Mouse (Mus musculus) heart, embryonic 16.5 days (tissue): ENCODE results near the gene Cep19. TPM values are rescaled to one million over a fixed set of nuclear protein-coding genes. Genes with fewer than 3 reads are reported as not detected.

Source experiments
- ATAC-seq: fragments of 200-750 bp; cut with Nextera tagmentation; replicated peaks from 2 replicates; pipeline ENCODE4 v1.8.0; 2017; ENCODE audit warnings: moderate number of reproducible peaks; ENCODE audit not compliant: insufficient read depth, low FRiP score; ENCODE audit errors: extremely low read depth
- H3K27ac ChIP-seq: fragments of 300-500 bp; sonication (generic); 2 replicates; pipeline ENCODE4 v1.5.1; 2014; ENCODE audit warnings: mild to moderate bottlenecking, low read length, control low read depth, moderate library complexity
- H3K27me3 ChIP-seq: fragments of 300-500 bp; sonication (generic); 2 replicates; pipeline ENCODE4 v1.6.1; 2014; ENCODE audit warnings: low read length, mixed read lengths; ENCODE audit not compliant: control insufficient read depth, insufficient read depth
- H3K36me3 ChIP-seq: fragments of 300-500 bp; sonication (generic); 2 replicates; pipeline ENCODE4 v1.6.1; 2014; ENCODE audit not compliant: control insufficient read depth, insufficient read depth
- H3K4me1 ChIP-seq: fragments of 300-500 bp; sonication (generic); 2 replicates; pipeline ENCODE4 v1.6.1; 2014; ENCODE audit warnings: low read length, mixed read lengths; ENCODE audit not compliant: control insufficient read depth, insufficient read depth
- H3K4me2 ChIP-seq: fragments of 300-500 bp; sonication (generic); 2 replicates; pipeline ENCODE4 v1.6.1; 2014; ENCODE audit warnings: low read depth, mild to moderate bottlenecking, control low read depth, low read length
- H3K4me3 ChIP-seq: fragments of 300-500 bp; sonication (generic); 2 replicates; pipeline ENCODE4 v1.5.1; 2014; ENCODE audit warnings: mild to moderate bottlenecking, control low read depth, low read length
- H3K9ac ChIP-seq: fragments of 300-500 bp; sonication (generic); 2 replicates; pipeline ENCODE4 v1.6.1; 2014; ENCODE audit warnings: low read length, control low read depth
- H3K9me3 ChIP-seq: fragments of 300-500 bp; sonication (generic); replicated peaks from 2 replicates; pipeline ENCODE4 v1.6.1; 2016; ENCODE audit warnings: low read length; ENCODE audit not compliant: control insufficient read depth
- WGBS: fragments of 180-500 bp; shearing (Covaris S2); extraction: QIAGEN DNeasy Blood & Tissue Kit; methylation state at CpG from one replicate; pipeline ENCODE4 v1.1.7; 2014; 5-methylcytosine and 5-hydroxymethylcytosine counted together
- polyA plus RNA-seq: library from polyadenylated mRNA; unstranded; fragments of >200 nt; fragmentation: Nextera tagmentation; extraction: Ambion mirVana; gene quantifications from 2 replicates; pipeline ENCODE4 v1.2.1, GENCODE M21; 2015

Cep19 gene
- polyA plus RNA-seq, 1 experiment from 2014 or later: 26.3 TPM

DNA sequence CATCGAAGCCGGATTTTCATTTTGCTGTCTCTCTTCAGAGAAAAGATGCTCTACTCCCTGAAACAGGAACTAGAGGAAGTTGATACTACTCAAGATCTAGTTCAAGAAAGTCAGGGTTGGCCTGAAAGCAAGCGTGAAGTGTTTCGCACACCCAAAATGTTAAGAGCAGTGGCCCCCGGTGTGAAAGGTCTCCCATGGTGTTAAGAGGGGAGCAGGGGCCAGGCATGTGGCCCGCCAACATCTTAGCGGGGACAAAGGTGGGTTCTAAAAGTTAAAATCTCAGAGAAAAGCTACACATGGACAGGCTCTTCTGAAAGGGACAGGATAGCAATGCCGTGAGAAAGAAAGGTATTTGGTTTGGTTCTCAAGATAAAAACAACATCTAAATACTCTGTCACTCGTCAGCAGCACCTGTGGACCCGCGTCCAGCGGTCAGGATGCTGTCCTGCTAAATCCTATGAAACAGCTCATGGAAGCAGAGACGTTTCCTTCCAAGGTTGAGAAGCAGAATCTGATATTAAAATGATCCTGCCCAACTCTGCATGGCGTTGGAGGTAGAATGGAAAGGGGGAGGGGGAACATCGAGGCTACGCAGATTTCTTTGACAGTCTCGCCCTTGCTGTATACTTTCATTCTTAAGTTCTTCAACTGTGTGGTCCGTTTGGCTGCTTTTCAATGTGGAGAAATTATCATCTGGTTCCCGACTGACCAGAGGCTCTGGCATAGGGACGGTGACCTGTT, 30.0 kb downstream of the Cep19 start:
- no peaks in the 10 kb centered on the region for H3K9me3 ChIP-seq
- H3K4me2 ChIP-seq: peak overlapping the region; percentile 49
- ATAC-seq: no peak
- H3K27ac ChIP-seq: peak overlapping the region; percentile 58
- H3K9ac ChIP-seq: peak overlapping the region; percentile 53
- H3K36me3 ChIP-seq: no peaks in the 10 kb centered on the region
- peak overlapping the region; percentile 39 for H3K4me3 ChIP-seq
- WGBS: 48% methylated on average over 20 of the region's 20 CpGs
- H3K4me1 ChIP-seq: no peaks in the 10 kb centered on the region; the same call in 1 of the 2 replicates
- no peaks in the 10 kb centered on the region for H3K27me3 ChIP-seq

DNA sequence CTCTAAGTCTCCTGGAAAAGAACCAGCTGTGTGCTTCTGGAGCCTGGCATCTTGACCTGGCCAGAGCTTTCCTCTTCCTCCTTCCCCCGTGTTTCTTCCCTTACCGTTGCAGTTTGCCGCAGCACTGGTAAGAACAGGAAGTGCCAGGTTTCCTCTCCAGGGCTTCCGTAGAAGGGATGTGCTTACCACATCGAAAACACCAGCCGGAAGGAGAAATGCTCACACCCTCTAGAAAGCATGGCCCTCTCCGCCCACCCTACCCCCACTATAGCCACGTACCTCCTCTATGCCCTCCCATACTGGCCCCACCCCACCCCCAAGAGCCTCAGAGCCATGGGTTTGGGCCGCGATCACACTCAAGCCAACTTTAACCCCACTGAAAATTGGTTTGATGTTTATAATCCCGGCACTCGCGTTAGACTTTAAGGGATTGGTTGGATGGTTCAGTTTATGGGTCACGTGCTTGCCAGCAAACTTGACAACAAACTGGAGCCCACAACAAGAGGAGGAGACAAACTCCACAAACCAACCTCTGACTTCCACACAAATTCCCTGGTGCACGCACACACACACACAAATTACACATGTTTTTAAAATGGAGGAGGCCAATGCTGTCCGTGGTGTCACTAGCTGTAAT, 30.7 kb downstream of the Cep19 start:
- Histone ChIP-seq H3K4me1 (no peaks in the 10 kb centered on the region), H3K36me3 (no peaks in the 10 kb centered on the region), H3K4me2 (peak overlapping the region; percentile 49), H3K27ac (peak overlapping the region; percentile 58), H3K9ac (peak overlapping the region; percentile 53), H3K9me3 (no peaks in the 10 kb centered on the region), H3K27me3 (no peaks in the 10 kb centered on the region), H3K4me3 (peak overlapping the region; percentile 39)
- whole genome bisulfite sequencing: 47% methylated on average over 16 of the region's 16 CpGs
- peak; percentile 75 for ATAC-seq

DNA sequence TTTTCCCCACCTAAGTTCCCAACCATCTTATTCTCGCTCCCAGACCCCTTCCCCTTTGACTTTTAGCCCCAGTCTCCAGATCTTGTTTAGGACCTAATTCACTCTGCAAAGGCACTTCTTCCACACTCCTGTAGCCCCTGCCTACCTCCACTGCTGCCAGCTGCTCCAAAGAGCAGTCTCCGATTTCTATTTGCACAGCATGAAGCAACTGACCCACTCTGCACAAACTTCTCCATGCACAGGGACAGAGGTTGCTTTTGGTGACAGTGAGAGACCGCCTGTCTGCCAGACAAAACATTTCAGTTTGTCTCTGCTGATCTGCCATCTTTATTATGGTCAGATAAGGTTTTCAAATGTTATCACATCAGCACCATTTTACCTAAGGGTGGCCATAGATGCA, 33.5 kb downstream of the Cep19 start:
- Histone ChIP-seq H3K27me3 (no peaks in the 10 kb centered on the region), H3K4me3 (no peak overlapping the region), H3K9me3 (no peaks in the 10 kb centered on the region), H3K4me1 (no peaks in the 10 kb centered on the region), H3K27ac (no peak overlapping the region), H3K9ac (no peak overlapping the region), H3K4me2 (no peak overlapping the region), H3K36me3 (no peaks in the 10 kb centered on the region)
- WGBS: 80% methylated on average over 3 of the region's 3 CpGs
- ATAC-seq: no peak

- Histone ChIP-seq H3K9ac (no peak overlapping the region), H3K4me3 (no peak overlapping the region), H3K36me3 (no peaks in the 10 kb centered on the region), H3K27ac (no peak overlapping the region), H3K27me3 (no peaks in the 10 kb centered on the region), H3K4me2 (no peak overlapping the region), H3K9me3 (no peaks in the 10 kb centered on the region), H3K4me1 (no peaks in the 10 kb centered on the region)
- ATAC-seq: no peak
- 82% methylated on average over 7 of the region's 7 CpGs for WGBS
These were observed 36.3 kb downstream of the Cep19 start for GRCm38 (mm10) chr16:32135842-32136357.

DNA sequence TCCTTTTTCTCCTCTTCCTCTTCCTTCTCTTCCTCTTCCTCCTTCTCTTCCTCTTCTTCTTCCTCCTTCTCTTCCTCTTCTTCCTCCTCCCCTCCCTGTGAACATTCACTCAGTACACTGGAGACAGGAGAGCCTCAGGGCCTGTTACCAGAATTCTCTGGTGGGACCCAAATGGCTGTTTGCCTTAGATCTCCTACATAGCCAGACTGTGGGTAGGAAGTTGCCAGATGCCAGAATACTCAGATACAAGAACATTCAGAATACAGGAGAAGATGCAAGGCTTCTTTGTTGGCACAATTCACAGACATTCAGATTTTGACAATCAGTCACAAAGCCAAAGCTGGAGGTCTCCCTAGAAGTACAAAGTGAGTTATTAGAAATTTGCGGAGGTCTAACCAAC, 39.4 kb downstream of the Cep19 start:
- Histone ChIP-seq H3K9me3 (peaks cover 9% of the 10 kb centered on the region), H3K27me3 (no peaks in the 10 kb centered on the region; the same call in 1 of the 2 replicates), H3K9ac (no peak overlapping the region), H3K27ac (no peak overlapping the region), H3K4me3 (no peak overlapping the region), H3K4me2 (no peak overlapping the region), H3K4me1 (no peaks in the 10 kb centered on the region), H3K36me3 (peaks cover 13% of the 10 kb centered on the region)
- ATAC-seq: no peak
- 94% methylated on average over 1 of the region's 1 CpGs for WGBS

- Histone ChIP-seq H3K4me3 (no peak overlapping the region), H3K27me3 (no peaks in the 10 kb centered on the region; the same call in 1 of the 2 replicates), H3K36me3 (peaks cover 26% of the 10 kb centered on the region), H3K4me1 (no peaks in the 10 kb centered on the region), H3K9me3 (peaks cover 9% of the 10 kb centered on the region), H3K9ac (no peak overlapping the region), H3K27ac (no peak overlapping the region), H3K4me2 (no peak overlapping the region)
- no peak for ATAC-seq
- 91% methylated on average over 15 of the region's 15 CpGs for WGBS
These were observed 44.2 kb downstream of the Cep19 start for GRCm38 (mm10) chr16:32143766-32144165.

DNA sequence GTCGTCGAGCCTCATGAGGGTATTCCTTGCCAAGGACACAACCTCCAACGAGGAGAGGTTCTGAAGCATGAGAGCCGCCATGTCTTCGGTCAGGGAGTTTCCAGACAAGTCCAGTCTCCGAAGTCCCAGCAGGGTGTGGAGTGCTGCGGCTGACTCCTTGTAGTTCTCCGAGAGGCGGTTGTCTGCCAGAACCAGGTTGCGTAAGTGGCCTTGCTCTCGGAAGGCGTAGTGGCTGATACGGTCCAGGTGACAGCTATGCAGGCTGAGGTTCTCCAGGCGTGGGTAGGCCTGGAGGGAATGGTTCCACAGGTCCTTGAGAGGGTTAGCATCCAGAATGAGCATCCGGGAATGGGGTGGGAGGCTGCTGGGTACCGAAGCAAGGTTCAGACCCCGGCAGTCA, 45.0 kb downstream of the Cep19 start:
- no peaks in the 10 kb centered on the region; the same call in 1 of the 2 replicates for H3K27me3 ChIP-seq
- no peak overlapping the region for H3K27ac ChIP-seq
- no peak overlapping the region for H3K4me2 ChIP-seq
- 88% methylated on average over 17 of the region's 17 CpGs for WGBS
- H3K9me3 ChIP-seq: peaks cover 9% of the 10 kb centered on the region
- ATAC-seq: no peak
- H3K4me1 ChIP-seq: no peaks in the 10 kb centered on the region
- no peak overlapping the region for H3K4me3 ChIP-seq
- peaks cover 26% of the 10 kb centered on the region for H3K36me3 ChIP-seq
- H3K9ac ChIP-seq: no peak overlapping the region

DNA sequence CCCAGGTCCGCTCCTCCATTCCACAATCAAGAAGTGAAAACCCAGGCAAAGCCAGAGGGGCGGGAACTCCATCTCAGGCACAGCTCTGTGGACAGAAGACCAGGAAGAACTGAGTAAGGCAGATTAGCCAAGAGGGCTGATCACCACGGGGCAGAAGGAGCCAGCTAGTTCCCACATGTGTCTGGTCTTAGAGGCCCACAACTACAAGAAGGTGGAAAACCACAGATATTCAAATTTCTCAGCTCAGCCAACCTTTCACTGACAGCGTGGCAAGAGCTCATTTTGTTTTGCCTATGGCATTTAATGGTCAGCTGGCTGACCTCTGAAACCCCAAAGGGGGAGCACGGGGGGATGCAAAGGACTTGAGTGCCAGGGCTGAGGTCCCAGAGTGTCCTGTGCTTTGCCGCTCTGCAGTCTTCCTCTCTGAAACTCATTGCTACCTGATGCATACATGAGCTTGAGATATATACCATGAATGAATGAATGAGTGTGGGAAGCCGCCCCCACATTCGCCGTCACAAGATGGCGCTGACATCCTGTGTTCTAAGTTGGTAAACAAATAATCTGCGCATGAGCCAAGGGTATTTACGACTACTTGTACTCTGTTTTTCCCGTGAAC, 48.1 kb downstream of the Cep19 start:
- Histone ChIP-seq H3K9ac (no peak overlapping the region), H3K4me2 (peak overlapping the region; percentile 34; the same call in 1 of the 2 replicates), H3K36me3 (peaks cover 26% of the 10 kb centered on the region), H3K9me3 (peaks cover 9% of the 10 kb centered on the region), H3K4me3 (no peak overlapping the region; the same call in 1 of the 2 replicates), H3K4me1 (no peaks in the 10 kb centered on the region), H3K27ac (no peak overlapping the region), H3K27me3 (no peaks in the 10 kb centered on the region)
- 69% methylated on average over 10 of the region's 13 CpGs for WGBS
- ATAC-seq: no peak

DNA sequence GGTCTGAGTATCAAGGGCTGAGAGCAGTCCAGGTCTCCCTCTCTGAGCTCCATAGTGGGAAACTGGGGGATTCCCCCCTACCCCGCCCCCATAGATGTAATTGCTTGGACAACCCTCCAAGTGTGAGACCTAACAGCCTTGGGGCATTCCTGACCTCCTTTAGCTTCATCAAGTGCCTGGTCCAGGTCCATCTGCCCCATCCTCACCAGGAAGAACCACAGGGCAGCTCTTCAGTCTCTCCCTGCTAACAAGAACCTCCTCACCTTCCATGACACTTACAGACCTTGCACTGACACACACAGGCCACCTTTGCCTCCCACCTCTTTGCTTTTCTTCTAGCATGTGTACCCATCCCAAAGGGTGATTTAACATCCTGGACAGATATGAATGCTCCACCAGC, 54.4 kb downstream of the Cep19 start:
- Histone ChIP-seq H3K27ac (peak overlapping the region; percentile 30; the same call in 1 of the 2 replicates), H3K9ac (peak overlapping the region; percentile 16; the same call in 1 of the 2 replicates), H3K4me2 (no peak overlapping the region; the same call in 1 of the 2 replicates), H3K27me3 (no peaks in the 10 kb centered on the region), H3K36me3 (no peaks in the 10 kb centered on the region), H3K4me3 (no peak overlapping the region), H3K4me1 (no peaks in the 10 kb centered on the region), H3K9me3 (no peaks in the 10 kb centered on the region)
- no peak for ATAC-seq
- 90% methylated on average over 1 of the region's 1 CpGs for WGBS
